Mouse (Mus musculus): ENCODE data around the gene Peli2. TPM values are rescaled to one million over a fixed set of nuclear protein-coding genes. Genes with fewer than 3 reads are reported as not detected.

The Peli2 gene
- polyA plus RNA-seq, 1 experiment, result 125 TPM

DNA sequence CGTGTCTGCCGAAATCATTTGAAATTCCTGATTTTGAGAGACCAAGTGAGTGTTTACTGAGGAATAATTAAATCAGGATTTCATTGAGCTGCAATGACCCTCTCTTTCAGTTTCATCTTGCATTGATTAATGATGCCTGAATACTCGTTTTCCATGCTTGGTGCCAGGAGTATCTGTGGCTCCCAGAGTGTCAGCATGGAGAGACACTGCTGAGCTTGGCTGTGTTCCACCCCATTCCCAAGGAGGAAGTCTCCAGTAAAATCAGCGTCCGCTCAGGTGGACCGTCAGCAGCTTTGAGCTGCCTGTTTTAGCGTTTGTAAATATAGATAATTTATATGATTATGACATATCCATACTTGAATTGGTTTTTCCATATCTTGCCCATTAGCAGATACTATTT lies 137.1 kb downstream of the Peli2 start:
- TF ChIP-seq POLR2A (IDR thresholded peaks at IDR 0.05; ENCODE audit: control insufficient read depth, low read depth, low read length) (no peak), CTCF (IDR thresholded peaks at IDR 0.05; ENCODE audit: control insufficient read depth, insufficient read depth, insufficient replicate concordance, low read depth, low read length) (no peak)
- no peaks in the 10 kb centered on the region for H3K27me3 ChIP-seq (ENCODE audit: control insufficient read depth, insufficient read depth, low read length)
- H3K36me3 ChIP-seq (ENCODE audit: control insufficient read depth, insufficient read depth, low read length), result no peaks in the 10 kb centered on the region
- no peak overlapping the region for H3K4me3 ChIP-seq (ENCODE audit: control insufficient read depth, low read depth, low read length)
- no peak overlapping the region for H3K27ac ChIP-seq (ENCODE audit: control insufficient read depth, insufficient read depth, low read depth, low read length)
- peaks cover 3% of the 10 kb centered on the region for H3K4me1 ChIP-seq (ENCODE audit: control insufficient read depth, insufficient read depth, low read length)

- H3K4me1 ChIP-seq (ENCODE audit: control insufficient read depth, insufficient read depth, low read length), result peaks cover 3% of the 10 kb centered on the region
- TF ChIP-seq CTCF (IDR thresholded peaks at IDR 0.05; ENCODE audit: control insufficient read depth, insufficient read depth, insufficient replicate concordance, low read depth, low read length) (no peak), POLR2A (IDR thresholded peaks at IDR 0.05; ENCODE audit: control insufficient read depth, low read depth, low read length) (no peak)
- H3K27me3 ChIP-seq (ENCODE audit: control insufficient read depth, insufficient read depth, low read length), result no peaks in the 10 kb centered on the region
- no peaks in the 10 kb centered on the region for H3K36me3 ChIP-seq (ENCODE audit: control insufficient read depth, insufficient read depth, low read length)
- no peak overlapping the region for H3K4me3 ChIP-seq (ENCODE audit: control insufficient read depth, low read depth, low read length)
- H3K27ac ChIP-seq (ENCODE audit: control insufficient read depth, insufficient read depth, low read depth, low read length), result no peak overlapping the region
These were observed 138.2 kb downstream of the Peli2 start for GRCm38 (mm10) chr14:48258696-48259366.

DNA sequence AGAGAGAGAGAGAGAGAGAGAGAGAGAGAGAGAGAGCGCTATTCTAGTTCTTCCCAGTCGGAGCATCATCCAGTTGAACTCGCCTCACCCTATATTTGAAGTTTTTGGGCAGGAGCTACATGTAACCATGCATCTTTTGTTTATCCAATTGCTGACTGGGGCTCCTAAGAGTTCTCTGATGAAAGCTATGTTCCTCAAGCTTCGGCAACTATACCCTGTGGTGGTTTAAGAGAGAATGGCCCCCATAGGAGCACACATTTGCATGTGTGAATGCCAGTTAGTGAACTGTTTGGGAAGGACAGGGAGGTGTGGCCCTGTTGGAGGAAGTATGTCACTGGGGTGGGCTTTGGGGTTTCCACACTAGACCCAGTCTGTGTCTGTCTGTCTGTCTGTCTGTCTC lies 142.5 kb downstream of the Peli2 start:
- no peaks in the 10 kb centered on the region for H3K27me3 ChIP-seq (ENCODE audit: control insufficient read depth, insufficient read depth, low read length)
- H3K36me3 ChIP-seq (ENCODE audit: control insufficient read depth, insufficient read depth, low read length), result no peaks in the 10 kb centered on the region
- H3K4me3 ChIP-seq (ENCODE audit: control insufficient read depth, low read depth, low read length), result no peak overlapping the region
- TF ChIP-seq CTCF (IDR thresholded peaks at IDR 0.05; ENCODE audit: control insufficient read depth, insufficient read depth, insufficient replicate concordance, low read depth, low read length), result no peak
- TF ChIP-seq POLR2A (IDR thresholded peaks at IDR 0.05; ENCODE audit: control insufficient read depth, low read depth, low read length), result no peak
- H3K4me1 ChIP-seq (ENCODE audit: control insufficient read depth, insufficient read depth, low read length), result no peaks in the 10 kb centered on the region
- no peak overlapping the region for H3K27ac ChIP-seq (ENCODE audit: control insufficient read depth, insufficient read depth, low read depth, low read length)

- Histone ChIP-seq H3K27ac (ENCODE audit: control insufficient read depth, insufficient read depth, low read depth, low read length) (no peak overlapping the region), H3K36me3 (ENCODE audit: control insufficient read depth, insufficient read depth, low read length) (no peaks in the 10 kb centered on the region), H3K4me1 (ENCODE audit: control insufficient read depth, insufficient read depth, low read length) (no peaks in the 10 kb centered on the region), H3K27me3 (ENCODE audit: control insufficient read depth, insufficient read depth, low read length) (no peaks in the 10 kb centered on the region), H3K4me3 (ENCODE audit: control insufficient read depth, low read depth, low read length) (no peak overlapping the region)
- TF ChIP-seq POLR2A (IDR thresholded peaks at IDR 0.05; ENCODE audit: control insufficient read depth, low read depth, low read length) (no peak), CTCF (IDR thresholded peaks at IDR 0.05; ENCODE audit: control insufficient read depth, insufficient read depth, insufficient replicate concordance, low read depth, low read length) (no peak)
These were observed 146.1 kb downstream of the Peli2 start for GRCm38 (mm10) chr14:48266710-48267109.

DNA sequence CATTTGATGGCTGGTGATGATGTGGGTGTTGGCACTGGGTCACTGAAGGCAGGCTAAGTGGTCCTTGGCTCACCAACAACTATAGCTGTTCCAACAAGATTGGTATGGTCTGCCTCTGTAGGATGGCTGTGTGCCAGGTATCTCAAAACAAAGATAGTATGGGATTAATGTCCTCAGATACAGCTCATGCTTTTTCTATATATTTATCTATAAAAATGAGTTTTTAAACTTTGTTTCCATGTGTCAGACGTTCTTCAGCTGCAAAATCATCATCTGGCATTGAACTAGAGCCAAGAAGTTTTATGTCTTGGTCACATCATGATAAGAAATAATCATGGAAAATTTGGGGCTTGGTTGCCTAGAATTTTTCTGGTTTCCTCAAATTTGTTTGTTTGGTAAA lies 157.7 kb downstream of the Peli2 start:
- TF ChIP-seq CTCF (IDR thresholded peaks at IDR 0.05; ENCODE audit: control insufficient read depth, insufficient read depth, insufficient replicate concordance, low read depth, low read length) (no peak), POLR2A (IDR thresholded peaks at IDR 0.05; ENCODE audit: control insufficient read depth, low read depth, low read length) (no peak)

GRCm38 (mm10) chr14:48286949-48287348 lies 166.3 kb downstream of the Peli2 start:
- H3K27me3 ChIP-seq (ENCODE audit: control insufficient read depth, insufficient read depth, low read length), result no peaks in the 10 kb centered on the region
- H3K4me1 ChIP-seq (ENCODE audit: control insufficient read depth, insufficient read depth, low read length), result no peaks in the 10 kb centered on the region
- H3K4me3 ChIP-seq (ENCODE audit: control insufficient read depth, low read depth, low read length), result no peak overlapping the region
- TF ChIP-seq POLR2A (IDR thresholded peaks at IDR 0.05; ENCODE audit: control insufficient read depth, low read depth, low read length) (no peak), CTCF (IDR thresholded peaks at IDR 0.05; ENCODE audit: control insufficient read depth, insufficient read depth, insufficient replicate concordance, low read depth, low read length) (no peak)
- H3K36me3 ChIP-seq (ENCODE audit: control insufficient read depth, insufficient read depth, low read length), result no peaks in the 10 kb centered on the region
- no peak overlapping the region for H3K27ac ChIP-seq (ENCODE audit: control insufficient read depth, insufficient read depth, low read depth, low read length)

More for the DNA sequence above, 157.7 kb downstream of the Peli2 start:
- Histone ChIP-seq H3K27me3 (ENCODE audit: control insufficient read depth, insufficient read depth, low read length) (no peaks in the 10 kb centered on the region), H3K36me3 (ENCODE audit: control insufficient read depth, insufficient read depth, low read length) (no peaks in the 10 kb centered on the region), H3K4me1 (ENCODE audit: control insufficient read depth, insufficient read depth, low read length) (no peaks in the 10 kb centered on the region), H3K27ac (ENCODE audit: control insufficient read depth, insufficient read depth, low read depth, low read length) (no peak overlapping the region), H3K4me3 (ENCODE audit: control insufficient read depth, low read depth, low read length) (no peak overlapping the region)

- no peak overlapping the region for H3K27ac ChIP-seq (ENCODE audit: control insufficient read depth, insufficient read depth, low read depth, low read length)
- no peaks in the 10 kb centered on the region for H3K36me3 ChIP-seq (ENCODE audit: control insufficient read depth, insufficient read depth, low read length)
- TF ChIP-seq POLR2A (IDR thresholded peaks at IDR 0.05; ENCODE audit: control insufficient read depth, low read depth, low read length), result no peak
- no peak for TF ChIP-seq CTCF (IDR thresholded peaks at IDR 0.05; ENCODE audit: control insufficient read depth, insufficient read depth, insufficient replicate concordance, low read depth, low read length)
- no peak overlapping the region for H3K4me3 ChIP-seq (ENCODE audit: control insufficient read depth, low read depth, low read length)
- H3K4me1 ChIP-seq (ENCODE audit: control insufficient read depth, insufficient read depth, low read length), result no peaks in the 10 kb centered on the region
- no peaks in the 10 kb centered on the region for H3K27me3 ChIP-seq (ENCODE audit: control insufficient read depth, insufficient read depth, low read length)
These were observed 167.0 kb downstream of the Peli2 start for GRCm38 (mm10) chr14:48287581-48287980.

Data from testis, adult 2 months (tissue).